Mouse (Mus musculus): ENCODE data around the gene Gtf2e1.

DNA sequence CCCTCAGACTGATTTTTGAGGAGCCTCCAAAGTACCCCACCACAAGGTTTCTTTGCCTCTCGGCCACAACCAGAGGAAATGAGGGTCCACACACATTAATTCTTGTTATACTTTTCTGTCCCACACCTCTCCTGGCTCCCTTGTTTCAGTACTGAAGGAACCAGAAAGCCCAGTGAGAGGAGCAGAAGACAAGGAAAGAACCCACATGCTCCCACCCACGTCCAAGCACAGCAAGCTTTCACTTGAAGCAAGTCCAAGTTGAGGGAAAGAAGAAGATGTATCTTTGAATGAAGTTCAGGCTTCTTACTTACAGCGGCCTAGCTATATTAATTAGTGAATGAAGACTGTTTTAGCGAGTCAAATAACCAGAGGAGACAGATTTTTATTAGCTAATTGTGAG is 76.7 kb downstream of the Gtf2e1 start:
- TF ChIP-seq CTCF (IDR thresholded peaks at IDR 0.05; ENCODE audit: low read depth) (no peak), EP300 (IDR thresholded peaks at IDR 0.05; ENCODE audit: low read depth) (no peak)

All from liver, postnatal 0 days (tissue).